Mouse (Mus musculus): ENCODE measurements around the gene Hapln4.
"Not testable (repeated sequence)": the region's sequence is repeated elsewhere in the genome, so short reads cannot be mapped to it uniquely, and the experiment has no call there.

The Hapln4 gene

DNA sequence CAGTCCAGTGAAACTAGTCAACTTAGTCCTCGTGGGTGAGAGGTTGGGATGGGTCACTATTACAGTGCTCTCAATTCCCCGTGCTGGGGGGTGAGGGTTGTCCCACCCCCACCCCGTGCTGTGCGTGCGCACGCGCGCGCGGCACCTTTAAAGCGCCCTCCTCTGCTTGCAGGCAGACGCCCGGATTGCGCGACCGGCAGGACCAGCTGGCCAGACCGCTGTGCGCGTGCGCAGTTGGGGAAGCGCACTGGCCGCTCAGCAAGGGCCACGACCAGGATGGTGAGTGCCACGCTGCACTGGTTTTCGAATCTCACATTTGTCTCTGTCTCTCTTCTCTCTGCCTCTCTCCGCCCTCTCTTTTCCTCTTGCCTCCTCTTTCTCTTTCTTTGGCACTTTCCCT is at the start of gene Hapln4:
Hapln4 (plus strand) TSS at position 173 of the 400 bp plus-strand sequence.
- DNase-seq, result peak; percentile 75 to 77

DNA sequence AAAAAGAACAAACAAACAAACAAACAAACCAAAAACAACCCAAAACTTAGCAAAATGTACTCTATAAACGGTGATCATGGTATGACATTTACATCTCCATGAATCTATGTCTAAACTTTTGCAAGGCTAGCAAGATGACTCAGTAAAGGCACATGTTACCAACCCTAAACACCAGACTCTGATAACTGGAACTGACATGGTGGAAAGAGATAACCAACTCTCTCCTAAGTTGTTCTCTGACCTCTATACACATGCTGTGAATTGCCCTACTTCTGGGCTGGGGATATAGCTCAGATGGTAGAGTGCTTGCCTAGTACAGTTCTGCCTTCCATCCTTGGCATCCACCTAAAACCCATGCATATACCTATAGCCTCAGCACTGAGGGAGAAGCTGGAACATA is 45.3 kb upstream of the Hapln4 start:
- no peak for DNase-seq

DNA sequence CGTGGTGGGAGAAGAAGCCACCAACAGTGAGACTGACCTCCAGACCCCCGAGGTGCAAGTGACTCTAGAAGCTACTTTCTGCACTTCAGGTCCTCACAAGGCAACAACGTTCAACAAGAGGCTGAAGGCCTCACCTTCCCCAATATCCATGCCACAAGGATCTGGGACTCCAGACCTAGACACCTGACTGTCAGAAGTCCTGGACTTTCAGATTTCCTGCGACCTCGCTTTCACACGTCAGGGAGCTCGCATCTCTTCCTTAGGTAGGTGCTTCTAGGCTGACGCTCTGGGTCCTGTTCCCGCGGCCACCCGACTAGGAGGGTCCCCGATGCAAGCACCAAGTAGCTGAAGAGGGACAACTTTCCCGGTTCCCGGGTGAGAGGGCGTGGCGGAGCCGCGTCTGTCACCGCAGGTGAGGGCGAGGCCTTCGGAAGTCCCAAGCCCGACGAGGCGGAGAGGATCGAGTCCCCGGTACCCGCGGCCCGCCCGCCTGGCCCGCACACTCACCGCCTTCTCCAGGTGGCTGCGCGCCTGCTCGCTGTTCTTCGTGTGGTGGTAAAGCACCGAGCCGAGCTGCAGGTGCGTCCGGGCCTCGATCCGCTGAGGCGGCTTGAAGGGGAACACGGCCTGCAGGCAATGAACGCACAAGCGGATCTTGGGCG is 41.2 kb upstream of the Hapln4 start:
- DNase-seq, result peak in 1 of 2 experiments; percentile 59

DNA sequence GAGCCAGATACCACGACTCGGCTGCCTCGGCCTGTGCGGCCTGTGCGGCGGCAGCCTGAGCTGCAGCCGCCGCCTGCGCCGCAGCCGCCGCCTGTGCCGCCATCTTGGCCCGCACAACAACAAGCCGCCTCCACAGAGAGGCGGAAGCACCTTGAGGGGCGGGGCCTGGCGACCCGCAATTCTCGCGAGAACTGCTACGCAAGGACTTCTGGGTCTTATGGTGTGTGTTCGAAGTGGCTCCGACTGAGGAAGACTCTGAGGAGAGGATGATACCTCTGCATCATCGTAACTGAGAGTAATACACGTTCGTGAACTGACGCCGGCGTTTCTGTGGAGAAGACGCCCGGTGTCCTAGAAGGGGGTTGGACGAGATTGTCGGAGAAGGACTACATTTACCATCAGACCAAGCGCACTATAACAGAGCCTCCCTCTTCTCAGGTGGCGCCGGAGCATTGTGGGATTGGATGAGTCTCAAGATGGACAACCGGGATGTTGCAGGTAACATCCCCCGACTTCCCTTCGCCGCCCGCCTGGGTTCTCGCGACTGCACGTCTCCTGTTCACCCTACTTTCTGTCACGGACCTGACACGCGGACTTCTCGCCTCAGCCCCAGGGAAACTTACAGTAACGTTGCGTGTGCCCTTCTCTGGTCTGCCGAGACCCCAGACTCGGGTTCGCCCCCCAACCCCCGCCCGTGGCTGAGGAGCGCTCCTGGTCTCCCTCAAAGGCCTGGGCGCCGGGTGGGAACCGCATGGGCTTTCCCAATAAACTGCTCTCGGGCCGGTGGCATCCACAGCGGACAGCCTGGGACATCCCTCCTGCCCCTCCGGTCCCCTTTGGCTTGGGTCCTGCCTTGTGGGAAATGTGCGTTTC is 40.4 kb upstream of the Hapln4 start, which contains the start of the genes Mau2 and Sugp1:
Mau2 (minus strand) TSS at position 152 of the 873 bp plus-strand sequence.
Sugp1 (plus strand) TSS at position 231 of the 873 bp plus-strand sequence.
- peak; percentile 98 for DNase-seq

DNA sequence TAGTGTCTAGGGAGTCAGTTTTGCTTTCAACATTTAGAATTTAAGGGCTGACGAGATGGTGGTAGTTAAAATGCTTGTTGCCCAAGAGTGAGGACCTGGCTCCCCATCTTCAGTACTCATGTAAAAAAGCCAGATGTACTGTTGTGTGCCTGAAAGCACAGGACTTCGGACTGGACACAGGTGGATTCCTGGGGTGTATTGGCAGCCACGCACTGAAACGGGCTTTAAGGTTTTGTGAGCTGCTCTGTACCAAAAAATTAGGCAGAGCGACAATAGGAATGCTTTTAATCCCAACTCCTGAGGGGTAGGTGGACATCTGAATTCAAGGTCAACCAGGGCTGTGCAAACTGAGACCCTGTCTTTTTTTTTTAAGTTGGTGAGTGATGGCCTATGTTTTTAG is 39.3 kb upstream of the Hapln4 start:
- peak; percentile 15 to 17 for DNase-seq

DNA sequence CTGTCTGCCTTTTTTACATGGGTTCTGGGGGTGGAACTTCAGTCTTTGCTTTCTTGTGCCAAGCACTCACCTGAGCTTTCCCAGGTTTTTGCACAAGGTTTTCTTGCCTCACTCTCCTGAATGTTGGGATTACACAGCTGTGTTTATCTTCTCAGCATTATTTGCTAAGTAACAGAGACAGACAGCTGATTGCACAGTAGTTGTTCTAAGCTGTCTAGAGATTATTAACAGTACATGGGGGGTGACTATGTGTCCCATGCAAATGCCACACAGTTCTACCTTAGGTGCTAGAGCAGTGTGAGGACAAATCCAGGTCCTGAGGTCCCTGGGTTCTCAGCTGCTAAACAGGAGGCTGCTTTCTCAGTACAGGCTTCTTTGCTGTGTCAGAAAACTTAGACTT is 33.6 kb upstream of the Hapln4 start:
- no peak for DNase-seq

DNA sequence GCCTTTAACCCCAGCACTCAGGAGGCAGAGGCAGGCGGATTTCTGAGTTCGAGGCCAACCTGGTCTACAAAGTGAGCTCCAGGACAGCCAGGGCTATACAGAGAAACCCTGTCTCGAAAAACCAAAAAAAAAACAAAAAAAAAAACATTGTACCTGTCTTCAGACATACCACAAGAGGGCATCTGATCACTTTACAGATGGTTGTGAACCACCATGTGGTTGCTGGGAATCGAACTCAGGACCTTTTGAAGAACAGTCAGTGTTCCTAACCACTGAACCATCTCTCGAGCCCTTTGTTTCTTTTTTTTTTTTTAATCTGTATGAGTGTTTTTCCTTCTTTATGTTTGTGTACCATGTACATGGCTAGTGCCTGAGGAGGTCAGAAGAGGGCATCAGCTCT is 32.8 kb upstream of the Hapln4 start:
- not testable (repeated sequence) for DNase-seq

DNA sequence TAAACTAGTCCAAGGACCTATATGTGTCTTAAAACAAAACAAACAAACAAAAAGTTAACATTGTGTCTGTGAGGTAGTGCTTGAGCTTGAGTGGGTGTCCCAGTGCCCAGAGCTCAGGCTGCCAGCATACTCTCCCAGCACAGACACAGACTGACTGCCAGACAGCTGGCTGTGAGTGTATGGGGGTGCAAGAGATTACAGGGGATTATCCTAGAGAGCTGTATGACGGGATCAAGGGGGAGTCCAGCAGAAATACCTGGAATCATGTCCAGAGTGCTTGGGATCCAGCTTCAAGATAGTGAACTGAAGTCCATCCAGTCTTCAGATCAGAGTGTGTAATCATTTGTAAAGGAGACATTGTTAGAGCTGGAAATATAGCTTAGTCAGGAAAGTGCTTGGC is 25.5 kb upstream of the Hapln4 start:
- no peak for DNase-seq

DNA sequence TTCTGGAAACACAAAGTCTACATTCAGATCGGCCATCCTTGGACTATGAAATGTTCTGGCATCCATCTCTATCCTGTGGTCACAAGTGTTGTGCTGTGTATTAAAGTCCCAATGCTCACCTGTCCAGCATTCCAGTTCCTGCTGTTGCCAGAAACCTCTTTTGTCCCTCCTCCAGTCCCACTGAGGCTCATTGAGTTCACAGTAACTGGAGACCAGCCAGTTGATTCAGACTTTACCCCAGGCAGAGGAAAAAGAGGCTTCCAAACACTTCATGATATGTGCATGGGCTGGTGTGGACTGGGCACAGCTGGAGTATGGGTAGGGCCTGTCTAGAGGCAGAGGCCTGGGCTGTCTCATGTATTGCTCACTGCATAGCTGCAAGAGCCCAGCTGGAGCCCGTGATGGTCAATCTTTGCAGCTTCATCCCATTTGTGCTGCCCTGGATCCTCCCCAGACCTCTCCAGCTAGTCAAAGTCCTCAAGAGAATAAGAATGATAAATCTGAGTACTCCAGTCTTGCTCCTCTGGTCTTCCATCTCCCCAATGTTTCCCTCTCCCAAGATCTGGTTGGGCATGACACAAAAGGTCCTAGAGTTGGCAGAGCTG is 11.3 kb upstream of the Hapln4 start:
- no peak for DNase-seq

DNA sequence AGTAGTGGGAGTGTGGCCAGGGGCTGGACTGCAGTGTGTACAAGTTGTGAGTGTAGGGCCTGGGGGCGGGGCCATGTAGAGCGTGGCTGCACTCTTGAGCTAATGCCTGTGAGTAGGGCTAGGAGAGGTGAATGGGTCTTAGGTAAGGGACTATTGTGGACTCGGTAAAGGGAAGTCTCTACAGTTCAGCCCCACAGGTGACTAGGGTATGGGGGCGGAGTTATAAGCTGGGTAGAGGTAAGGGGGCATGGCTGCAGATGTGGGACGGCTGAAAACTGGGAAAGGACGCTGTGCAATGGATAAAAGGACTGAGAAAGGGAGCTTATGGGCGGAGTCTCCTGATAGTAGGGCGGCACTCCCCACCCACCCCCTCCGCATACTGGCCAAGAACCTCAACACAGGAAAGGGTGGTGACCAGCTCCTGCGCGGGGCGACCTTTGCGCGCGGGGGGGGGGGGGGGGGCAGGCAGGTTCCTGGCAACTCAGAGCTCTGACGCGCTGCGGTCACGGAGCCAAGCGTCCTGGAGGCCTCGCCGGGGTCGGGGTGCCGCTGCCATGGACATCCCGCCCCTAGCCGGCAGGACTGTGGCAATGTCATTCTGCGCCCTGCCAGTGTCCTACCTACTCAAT is 10.7 kb upstream of the Hapln4 start, which contains the start of gene Tm6sf2:
Tm6sf2 (plus strand) TSS at position 484 of the 629 bp plus-strand sequence.
- peak in 1 of 2 experiments; percentile 33 for DNase-seq

DNA sequence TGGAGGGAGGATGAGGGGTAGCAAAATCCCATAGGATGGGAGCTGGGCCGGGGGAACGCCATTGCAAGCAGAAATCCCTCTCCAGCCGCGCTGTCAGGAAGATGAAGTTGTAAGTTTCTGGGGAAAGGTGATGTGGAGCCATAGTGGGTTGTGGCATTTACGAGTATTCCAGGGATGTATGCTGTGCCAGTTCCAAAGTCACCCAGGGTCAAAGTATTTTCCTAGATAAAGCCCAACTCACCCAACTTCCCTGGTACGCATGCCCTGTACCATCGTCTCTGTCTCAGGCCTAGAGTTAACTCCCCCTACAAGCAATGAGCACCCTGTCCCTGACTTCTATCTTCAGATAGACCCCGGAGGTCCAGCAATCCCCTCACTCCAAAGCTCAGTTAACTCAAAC is 10.1 kb upstream of the Hapln4 start:
- DNase-seq, result no peak

DNA sequence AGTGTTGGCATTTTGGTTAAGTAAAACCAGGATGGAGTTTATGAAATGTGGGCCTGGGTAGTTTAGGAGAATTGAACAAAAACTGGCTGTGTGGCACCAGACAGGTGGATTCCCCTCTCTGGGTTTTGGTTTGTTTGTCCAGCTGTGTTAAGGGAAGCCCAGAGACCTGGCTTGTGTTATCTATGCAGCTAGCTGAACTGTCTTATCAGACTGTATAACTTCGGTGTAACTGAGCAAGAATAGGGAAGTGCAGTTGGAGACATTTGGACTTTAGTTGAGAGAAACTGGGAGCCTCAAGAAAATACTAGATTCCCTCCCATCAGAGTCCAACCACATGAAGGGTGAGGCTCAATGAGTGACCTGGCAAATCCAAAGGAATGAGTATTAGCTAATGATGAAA is 9.6 kb upstream of the Hapln4 start:
- DNase-seq, result no peak

DNA sequence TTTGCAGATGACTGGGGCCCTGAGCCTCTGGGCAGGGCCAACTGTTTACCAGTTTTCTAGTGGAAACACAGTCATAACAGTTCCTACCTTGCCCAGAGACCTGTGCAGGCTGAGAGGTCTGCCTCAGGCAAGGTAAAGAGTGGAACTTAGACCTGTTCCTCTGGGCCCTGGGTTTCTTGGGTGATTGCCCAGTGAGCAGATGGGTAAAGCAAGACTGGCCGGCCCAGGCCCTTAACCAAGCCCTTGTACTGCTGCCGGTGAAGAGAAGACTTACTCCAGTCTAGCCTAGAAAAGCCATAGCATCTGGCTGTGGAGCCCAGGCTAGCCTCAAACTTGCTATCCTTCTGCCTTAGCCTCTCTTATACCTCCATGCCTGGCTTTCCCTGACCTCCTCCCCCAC is 1.3 kb upstream of the Hapln4 start:
- peak in 1 of 2 experiments; percentile 47 for DNase-seq

DNA sequence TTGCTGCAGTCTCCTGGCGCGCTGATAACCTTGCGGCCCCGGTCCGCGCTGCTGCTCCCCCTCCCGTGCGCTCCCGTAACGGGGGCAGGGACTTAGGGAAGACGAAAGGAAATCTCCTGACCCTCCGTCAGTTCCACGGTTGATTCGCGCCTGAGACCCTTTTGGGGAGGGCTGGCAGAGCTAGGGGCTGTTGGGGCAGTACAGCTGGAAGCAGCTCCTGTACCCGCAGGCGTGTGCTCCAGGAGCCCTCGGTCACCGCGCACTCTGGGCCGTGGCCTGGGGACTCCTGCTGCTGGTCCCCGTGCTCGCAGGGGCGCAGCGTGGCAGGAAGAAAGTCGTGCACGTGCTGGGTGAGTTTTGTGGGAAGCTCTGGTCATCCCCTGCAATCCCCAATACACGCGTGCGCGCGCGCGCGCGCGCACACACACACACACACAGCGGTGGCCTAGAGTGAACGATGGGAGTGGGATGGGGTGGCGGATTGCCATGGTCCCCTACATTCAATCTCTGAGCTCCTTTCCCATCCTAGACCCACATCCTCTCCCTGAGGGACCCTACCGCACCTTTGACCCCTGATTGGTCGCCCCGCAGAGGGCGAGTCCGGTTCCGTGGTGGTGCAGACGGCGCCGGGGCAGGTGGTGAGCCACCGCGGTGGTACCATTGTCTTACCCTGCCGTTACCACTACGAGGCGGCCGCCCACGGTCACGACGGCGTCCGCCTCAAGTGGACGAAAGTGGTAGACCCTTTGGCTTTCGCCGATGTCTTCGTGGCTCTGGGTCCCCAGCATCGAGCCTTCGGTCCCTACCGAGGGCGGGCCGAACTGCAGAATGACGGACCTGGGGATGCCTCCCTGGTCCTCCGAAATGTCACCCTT is 1.2 kb downstream of the Hapln4 start:
- DNase-seq, result peak; percentile 39 to 56

DNA sequence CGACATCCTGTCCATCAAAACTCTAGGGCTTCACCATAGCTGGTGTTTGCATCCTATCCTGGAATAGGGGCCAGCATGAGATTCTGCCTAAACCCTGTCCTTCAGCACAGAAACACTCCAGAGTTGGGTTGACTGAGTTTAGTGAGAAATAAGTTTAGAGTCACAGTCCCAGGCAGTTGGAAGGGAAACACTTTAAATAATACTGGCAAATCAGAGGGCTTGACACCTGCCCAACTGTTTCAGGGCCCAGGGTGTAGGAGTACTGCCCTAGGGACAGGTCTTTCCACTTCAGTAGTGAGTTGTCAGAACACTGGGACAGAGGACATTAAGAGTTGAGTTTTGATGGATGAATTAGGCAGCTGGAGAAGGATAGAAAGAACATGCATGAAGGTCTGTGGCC is 2.9 kb downstream of the Hapln4 start:
- no peak for DNase-seq

DNA sequence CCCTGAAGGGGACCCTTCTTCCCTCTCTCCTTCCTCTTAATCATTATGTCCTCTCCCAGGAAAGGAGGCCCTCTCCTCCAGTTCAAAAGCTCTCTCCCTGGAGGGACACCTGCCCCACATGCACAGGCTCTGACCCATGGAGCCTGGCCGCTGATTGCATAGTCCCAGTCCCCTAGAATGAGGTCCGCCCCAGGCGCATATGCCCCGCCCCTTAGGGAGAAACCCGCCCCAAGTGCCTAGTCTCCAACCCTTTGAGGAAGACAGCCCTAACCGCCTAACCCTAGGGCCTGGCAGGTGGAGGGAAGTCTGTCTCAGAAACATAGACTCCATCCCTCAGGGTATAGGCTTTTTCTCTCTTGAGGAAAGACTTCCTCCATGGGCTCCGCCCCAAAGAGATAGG is 4.0 kb downstream of the Hapln4 start:
- DNase-seq, result no peak

DNA sequence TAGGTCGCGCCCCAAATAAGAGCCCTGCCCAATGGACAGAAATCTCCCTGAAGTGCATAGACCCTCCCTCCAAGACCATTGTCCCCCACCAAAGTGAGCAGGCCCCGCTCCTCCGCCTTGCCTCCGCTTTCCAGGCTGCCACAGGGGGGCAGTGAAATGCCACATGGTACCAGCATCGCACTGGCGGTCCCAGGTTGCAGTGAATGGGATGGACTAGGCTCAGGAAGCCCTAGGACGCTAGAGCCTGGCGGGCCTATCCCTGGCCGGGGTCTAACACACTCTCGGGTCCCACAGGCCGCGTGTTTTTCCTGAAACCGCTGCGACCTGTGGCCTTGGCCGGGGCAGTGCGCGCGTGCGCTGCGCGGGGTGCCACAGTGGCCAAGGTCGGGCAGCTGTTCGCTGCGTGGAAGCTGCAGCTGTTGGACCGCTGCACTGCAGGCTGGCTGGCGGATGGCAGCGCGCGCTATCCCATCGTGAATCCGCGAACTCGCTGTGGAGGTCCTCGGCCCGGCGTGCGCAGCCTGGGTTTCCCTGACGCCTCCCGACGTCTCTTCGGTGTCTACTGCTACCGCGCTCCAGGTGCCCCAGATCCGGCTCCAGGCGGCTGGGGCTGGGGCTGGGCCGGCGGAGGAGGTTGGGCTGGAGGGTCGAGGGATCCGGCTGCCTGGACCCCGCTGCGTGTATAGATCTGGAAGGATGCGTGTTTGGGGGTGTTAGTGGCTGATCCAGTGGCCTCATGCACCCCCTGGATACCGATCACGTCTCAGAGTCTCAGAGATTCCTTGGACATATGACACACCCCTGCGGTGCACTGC is 4.8 kb downstream of the Hapln4 start:
- DNase-seq, result peak; percentile 74 to 78

DNA sequence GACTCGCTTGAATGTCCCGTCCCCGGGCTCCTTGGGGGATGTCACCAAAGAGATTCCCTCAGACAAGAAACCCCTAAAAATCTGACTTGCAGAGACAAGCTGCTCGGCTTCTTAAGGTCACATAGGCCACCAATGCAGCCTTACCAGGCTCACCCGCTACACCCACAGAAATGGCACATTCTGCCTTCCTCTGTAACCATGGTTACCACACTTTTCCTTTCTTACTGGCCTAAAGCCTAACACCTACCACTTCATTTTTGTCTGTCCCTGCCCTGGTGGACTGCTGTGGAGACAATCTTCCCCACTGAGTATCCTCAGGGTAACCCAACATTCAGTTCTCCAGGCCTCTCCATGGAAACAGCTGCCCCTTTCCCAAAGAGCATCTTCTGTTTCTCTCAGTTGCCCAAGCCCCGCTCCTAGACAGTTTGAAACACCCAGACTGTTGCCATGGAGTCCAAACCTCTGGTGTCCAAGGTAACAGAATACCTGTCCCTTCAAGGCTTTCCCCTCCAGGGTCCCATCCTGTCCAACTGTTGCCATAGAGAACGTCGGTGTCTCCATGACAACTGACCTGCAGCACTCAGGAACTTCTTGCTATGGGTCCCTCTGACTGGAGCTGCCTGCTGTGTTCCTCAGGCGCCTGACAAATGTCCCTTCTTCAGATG is 6.2 kb downstream of the Hapln4 start:
- no peak for DNase-seq

DNA sequence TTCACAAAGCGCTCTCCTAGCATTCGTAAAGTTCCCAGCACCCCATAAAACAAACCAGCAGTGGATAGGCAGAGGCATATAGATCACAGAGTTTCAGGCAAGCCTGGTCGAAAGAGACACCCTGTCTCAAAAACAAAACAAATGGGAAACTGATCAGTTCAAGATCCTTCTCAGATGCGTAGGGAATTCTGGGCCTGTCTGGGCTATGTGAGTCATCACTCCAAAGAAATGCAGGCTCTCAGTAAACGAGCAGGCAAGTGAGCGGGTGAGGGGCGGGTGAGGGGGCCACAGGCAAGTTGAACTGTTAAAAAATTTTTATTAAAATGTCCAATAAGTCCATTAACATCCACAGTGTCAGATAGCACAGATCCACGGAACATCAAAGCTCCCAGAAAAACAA is 9.5 kb downstream of the Hapln4 start:
- DNase-seq, result no peak

DNA sequence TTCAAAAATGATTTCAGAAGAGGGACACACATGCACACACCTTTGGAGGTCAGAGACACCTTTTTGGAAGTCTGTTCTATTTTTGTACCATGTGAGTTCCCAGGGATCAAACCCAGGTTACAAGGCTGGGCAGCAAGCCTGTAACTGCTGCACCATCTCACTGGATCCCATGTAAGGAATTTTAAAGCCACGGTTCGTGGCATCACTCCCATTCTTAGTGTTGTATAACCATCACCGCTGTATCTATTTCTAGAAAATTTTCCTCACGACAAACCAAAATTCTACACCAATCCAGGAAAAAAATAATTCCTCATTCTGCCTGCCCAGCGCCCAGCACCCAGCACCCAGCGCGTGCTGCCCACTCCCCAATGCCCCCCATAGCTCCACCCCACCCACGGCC is 16.0 kb downstream of the Hapln4 start:
- DNase-seq, result no peak

DNA sequence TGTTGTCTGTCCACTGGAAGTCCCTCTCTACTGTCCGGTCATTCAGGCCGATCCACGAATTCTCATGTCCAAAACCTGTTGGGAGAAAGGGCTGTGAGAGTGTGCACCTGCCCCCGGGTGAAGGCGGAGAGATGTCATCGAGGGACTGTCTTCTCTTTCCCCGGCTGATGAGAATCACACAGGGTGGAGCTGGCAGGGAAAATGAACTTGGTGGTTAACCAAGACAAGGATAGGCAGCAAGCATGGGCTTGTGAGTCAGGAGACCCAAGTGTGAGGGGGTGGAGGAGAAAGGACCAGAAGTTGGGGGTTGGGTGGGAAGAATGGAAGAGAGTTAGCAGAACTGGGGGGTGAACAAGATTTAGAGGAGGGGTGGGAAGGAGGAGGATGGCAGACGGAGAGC is 17.0 kb downstream of the Hapln4 start:
- no peak for DNase-seq

Data from cerebellum, postnatal 14 days (tissue).